Mouse (Mus musculus) lung, adult 2 months (tissue): ENCODE results near the gene Gm9747. TPM values are rescaled to one million over a fixed set of nuclear protein-coding genes. Genes with fewer than 3 reads are reported as not detected.

Experiments used
- DNase-seq: peaks from one replicate; pipeline ENCODE4 v3.0.0; 2022
- H3K4me1 ChIP-seq: fragments of 200-500 bp; 2 replicates; pipeline ENCODE4 v1.6.1; 2011; ENCODE audit warnings: low read length; ENCODE audit not compliant: control insufficient read depth, insufficient read depth
- H3K4me3 ChIP-seq: fragments of 200-500 bp; replicated peaks from 2 replicates; pipeline ENCODE3; 2011; ENCODE audit warnings: low read depth, mild to moderate bottlenecking, control low read depth, low read length; ENCODE audit errors: extremely low read depth
- CTCF ChIP-seq: fragments of 200-500 bp; IDR thresholded peaks from 2 replicates; pipeline ENCODE4 v1.5.1; 2011; ENCODE audit warnings: mild to moderate bottlenecking, low read length, control low read depth; ENCODE audit not compliant: insufficient read depth
- POLR2A ChIP-seq: fragments of 200-500 bp; IDR thresholded peaks from 2 replicates; pipeline ENCODE4 v1.6.1; 2011; ENCODE audit warnings: low read depth, mild to moderate bottlenecking, control low read depth, low read length, borderline replicate concordance; ENCODE audit errors: extremely low read depth
- WGBS: fragments of 180-500 bp; shearing (Covaris S2); methylation state at CpG from one replicate; pipeline ENCODE4 v1.1.7; 2018; 5-methylcytosine and 5-hydroxymethylcytosine counted together
- polyA plus RNA-seq: library from polyadenylated mRNA; depleted of rRNA; stranded (reverse); fragments of >200 nt; gene quantifications from 2 replicates; pipeline ENCODE4 v1.2.3, GENCODE M21; 2012

Gm9747 gene
- polyA plus RNA-seq, 1 experiment = 0.04 TPM

DNA sequence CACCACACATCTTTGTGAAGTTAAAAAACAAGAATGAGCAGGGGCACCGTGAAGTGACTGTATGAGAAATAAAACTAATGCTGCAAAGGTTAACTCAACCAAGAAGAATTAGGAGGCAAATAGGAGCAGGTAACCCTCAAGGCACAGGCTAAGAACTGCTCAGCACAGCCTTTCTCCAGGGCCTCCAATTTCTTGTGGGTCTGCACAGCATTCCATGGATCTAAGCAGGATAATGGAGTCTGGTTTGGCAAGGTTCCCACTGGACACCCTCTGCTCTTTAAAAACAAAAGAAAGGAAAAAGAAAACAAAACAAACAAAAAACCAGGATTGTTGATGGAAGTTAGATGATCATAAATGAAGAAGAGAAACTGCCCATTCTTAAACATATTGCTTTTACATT lies 11.4 kb upstream of the Gm9747 start:
- TF ChIP-seq CTCF = no peak
- no peak for TF ChIP-seq POLR2A
- DNase-seq = no peak
- Histone ChIP-seq H3K4me3 (no peak overlapping the region), H3K4me1 (no peaks in the 10 kb centered on the region)
- 58% methylated on average over 1 of the region's 1 CpGs for WGBS

DNA sequence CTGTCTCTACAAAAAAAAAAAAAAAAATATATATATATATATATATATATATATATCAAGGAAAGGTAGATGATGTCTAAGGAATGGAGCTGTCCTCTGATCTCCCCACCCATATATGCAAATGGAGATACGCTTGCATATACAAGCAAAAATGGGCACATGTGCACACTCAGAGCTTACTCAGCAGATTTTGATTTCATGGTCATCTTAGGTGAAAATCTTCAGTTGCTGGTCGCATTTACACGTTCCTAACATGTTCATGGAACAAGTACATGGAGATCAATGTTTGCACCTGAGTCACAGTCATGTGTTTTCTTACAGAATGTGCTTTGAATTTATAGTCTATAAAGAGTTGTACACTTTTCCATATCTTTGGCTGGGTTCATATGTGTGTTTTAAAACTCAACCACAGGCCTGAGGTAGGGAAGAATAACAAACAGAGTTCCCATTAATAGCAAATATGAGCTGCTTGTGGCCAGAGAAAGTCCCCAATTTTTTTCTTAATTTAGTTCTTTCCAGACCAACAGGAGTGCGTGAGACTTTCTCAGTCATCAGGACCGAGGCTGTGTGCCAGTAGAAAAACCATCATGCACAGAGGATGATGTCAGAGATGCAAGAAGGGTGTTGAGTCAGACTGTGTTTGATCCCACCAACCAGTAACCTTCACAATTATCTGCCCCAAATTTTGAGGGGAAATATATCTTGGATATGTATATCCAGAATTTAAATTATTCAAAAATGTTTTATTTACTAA lies 9.7 kb upstream of the Gm9747 start:
- Histone ChIP-seq H3K4me3 (no peak overlapping the region), H3K4me1 (no peaks in the 10 kb centered on the region)
- WGBS = 88% methylated on average over 5 of the region's 5 CpGs
- no peak for TF ChIP-seq CTCF
- DNase-seq = no peak

DNA sequence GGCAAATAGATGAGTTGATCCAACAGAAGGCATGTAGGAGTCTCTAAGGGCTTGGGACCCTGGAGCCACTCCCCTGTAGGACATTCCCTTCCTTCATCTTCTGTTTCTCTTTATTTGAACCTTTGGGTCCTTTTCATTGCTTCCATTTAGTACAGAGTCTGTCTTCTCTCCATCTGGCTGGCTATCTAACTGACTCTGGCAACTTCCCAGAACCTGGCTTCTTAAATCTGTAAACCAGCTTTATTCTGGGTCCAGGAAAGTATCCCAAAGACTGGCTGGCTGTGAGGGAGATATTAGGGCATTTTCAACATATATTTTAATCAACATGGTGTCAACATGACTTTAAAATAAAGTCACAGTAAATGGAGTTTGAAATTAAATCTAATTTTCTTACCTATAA lies 4.1 kb upstream of the Gm9747 start:
- H3K4me3 ChIP-seq = no peak overlapping the region
- TF ChIP-seq CTCF (no peak), POLR2A (no peak)
- H3K4me1 ChIP-seq = no peaks in the 10 kb centered on the region
- no peak for DNase-seq

- 95% methylated on average over 3 of the region's 3 CpGs for WGBS
- no peak overlapping the region for H3K4me3 ChIP-seq
- H3K4me1 ChIP-seq = peaks cover 19% of the 10 kb centered on the region
- TF ChIP-seq POLR2A (no peak), CTCF (no peak)
- no peak for DNase-seq
Measured at GRCm38 (mm10) chr1:82234616-82235015, 1.7 kb downstream of the Gm9747 start.

- no peak for DNase-seq
- H3K4me3 ChIP-seq = no peak overlapping the region
- WGBS = 80% methylated on average over 3 of the region's 3 CpGs
- TF ChIP-seq CTCF (no peak), POLR2A (no peak)
- H3K4me1 ChIP-seq = peaks cover 21% of the 10 kb centered on the region
Measured at GRCm38 (mm10) chr1:82235455-82236104, 2.7 kb downstream of the Gm9747 start.

DNA sequence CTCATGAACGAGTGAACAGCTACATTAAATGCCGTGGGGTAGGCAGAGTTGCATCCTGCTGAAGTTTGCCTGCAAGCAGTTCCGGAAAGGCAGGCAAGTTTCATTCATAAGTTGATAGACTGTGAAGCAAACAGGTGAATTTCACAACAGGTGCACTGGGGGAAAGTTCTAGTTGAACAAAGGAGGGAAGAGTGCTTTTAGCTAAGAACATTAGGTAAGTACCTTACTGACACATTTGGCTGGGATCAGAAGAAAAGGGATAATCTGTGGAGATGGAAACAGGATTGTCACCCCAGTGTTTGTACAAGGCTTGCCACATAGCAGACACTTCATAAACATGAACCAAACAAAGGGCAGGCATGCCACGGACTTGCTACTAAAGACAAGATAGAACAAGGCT lies 5.3 kb downstream of the Gm9747 start:
- no peak for DNase-seq
- TF ChIP-seq POLR2A (no peak), CTCF (no peak)
- H3K4me3 ChIP-seq = no peak overlapping the region
- peaks cover 24% of the 10 kb centered on the region for H3K4me1 ChIP-seq
- 53% methylated on average over 4 of the region's 4 CpGs for WGBS

DNA sequence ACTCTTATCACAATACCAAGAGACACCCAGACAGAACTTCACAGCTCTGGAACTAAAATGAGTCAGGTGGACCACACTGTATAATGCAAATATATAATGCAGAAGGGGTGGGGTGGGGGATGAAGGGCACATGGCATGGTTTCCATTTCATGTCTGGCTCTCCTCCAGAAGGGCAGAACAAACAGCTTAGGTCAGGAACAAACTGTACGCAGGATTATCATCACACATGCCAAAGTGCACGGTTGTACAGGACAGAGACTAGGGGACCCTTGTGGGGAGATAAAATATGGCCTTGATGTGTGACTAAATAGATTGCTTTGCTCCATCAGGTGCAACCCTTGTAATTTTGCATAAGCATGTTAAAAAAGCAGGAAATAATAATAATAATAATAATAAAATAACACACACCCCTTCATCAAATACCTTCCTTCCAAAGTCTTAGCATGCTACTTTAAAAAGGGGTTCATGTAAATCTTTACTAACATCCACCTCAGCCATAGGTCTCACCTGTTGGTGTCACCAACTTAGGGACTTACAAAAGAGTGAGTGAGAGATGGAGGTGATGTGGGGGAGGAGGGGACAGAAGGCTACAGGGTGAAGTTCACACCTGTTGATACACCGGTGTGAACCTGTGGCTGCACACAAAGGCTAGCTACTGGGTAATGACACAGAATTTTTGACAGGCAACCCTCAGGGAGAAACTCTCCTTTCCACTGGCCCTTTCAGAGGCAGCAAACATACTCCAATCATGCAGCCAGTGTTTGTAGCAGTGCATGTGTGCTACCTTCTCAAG lies 6.7 kb downstream of the Gm9747 start:
- H3K4me3 ChIP-seq = no peak overlapping the region
- TF ChIP-seq POLR2A = no peak
- no peak for TF ChIP-seq CTCF
- 50% methylated on average over 3 of the region's 3 CpGs for WGBS
- no peak for DNase-seq
- H3K4me1 ChIP-seq = peaks cover 24% of the 10 kb centered on the region

GRCm38 (mm10) chr1:82243260-82243825 lies 10.4 kb downstream of the Gm9747 start:
- WGBS = 72% methylated on average over 6 of the region's 6 CpGs
- TF ChIP-seq CTCF = no peak
- TF ChIP-seq POLR2A = no peak
- Histone ChIP-seq H3K4me1 (peaks cover 31% of the 10 kb centered on the region), H3K4me3 (no peak overlapping the region)
- no peak for DNase-seq

- no peak for DNase-seq
- no peak overlapping the region for H3K4me3 ChIP-seq
- peaks cover 20% of the 10 kb centered on the region for H3K4me1 ChIP-seq
- WGBS = 33% methylated on average over 5 of the region's 5 CpGs
- no peak for TF ChIP-seq POLR2A
- no peak for TF ChIP-seq CTCF
Measured at GRCm38 (mm10) chr1:82245002-82245401, 12.1 kb downstream of the Gm9747 start.
